32 mouse cellular contexts compared by ENCODE assay signal in the genomic region with DNA sequence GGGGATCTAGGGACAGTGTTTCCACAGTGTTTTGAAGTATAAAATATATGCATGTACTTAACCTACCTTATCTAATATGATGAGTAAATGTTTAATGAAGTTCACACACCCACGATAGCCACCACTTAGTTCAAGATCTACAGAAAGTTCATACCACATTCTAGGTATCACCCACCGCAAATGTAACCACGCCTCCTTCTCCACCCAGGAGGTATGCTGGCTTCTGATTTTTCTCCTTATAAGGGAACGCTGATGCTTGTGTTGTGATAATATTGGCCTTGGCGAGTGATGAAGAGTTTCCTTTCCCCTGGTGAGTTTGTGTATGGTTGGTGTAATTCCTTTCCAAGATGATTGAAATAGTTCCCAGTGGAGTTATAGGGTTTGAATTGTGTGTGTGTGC. TPM values are rescaled to one million over a fixed set of nuclear protein-coding genes. Genes with fewer than 3 reads are reported as not detected.
A peak's percentile ranks its signal among the peaks of the same experiment; 100 is the strongest.
DNase-seq lines count a peak whose midpoint lies in the region; ATAC-seq and TF ChIP-seq lines count a peak whose summit lies in the region.
"Had no signal": no experiment of that assay in that cellular context is flagged by ENCODE, and none has a peak within 500 bp of the region (broad histone marks: within the 10 kb centered on the region; RNA-seq: fewer than 3 reads in every experiment).

No protein-coding gene starts in this region.

- TF ChIP-seq RAD21 in MEL (IDR thresholded peaks at IDR 0.05; ENCODE audit: low read depth, low read length), result no peak

- H3K9me3 ChIP-seq in MEL (replicated peaks; ENCODE audit: insufficient read depth, low read length), result no peaks in the 10 kb centered on the region
- H3K9me3 ChIP-seq in stomach, postnatal 0 days (ENCODE audit: control insufficient read depth, low read length), result no peaks in the 10 kb centered on the region
- H3K9me3 ChIP-seq in intestine, embryonic 16.5 days (ENCODE audit: control insufficient read depth, low read length), result no peaks in the 10 kb centered on the region
- H3K9me3 ChIP-seq: embryonic facial prominence, embryonic 10.5 days; embryonic facial prominence, embryonic 13.5 days; forebrain, embryonic 10.5 days; forebrain, embryonic 13.5 days; heart, embryonic 13.5 days; hindbrain, embryonic 12.5 days; hindbrain, embryonic 15.5 days had no signal

- H3K4me1 ChIP-seq in MEL (ENCODE audit: control insufficient read depth in 1 of 2, insufficient read depth in 2 of 2, low read length in 2 of 2), result no peaks in the 10 kb centered on the region
- H3K4me1 ChIP-seq in embryonic fibroblast, embryonic 13.5 days (ENCODE audit: control insufficient read depth, insufficient read depth, low read length), result peaks cover 7% of the 10 kb centered on the region; the same call in 1 of the 2 replicates
- H3K4me1 ChIP-seq in stomach, postnatal 0 days (replicated peaks; ENCODE audit: control insufficient read depth, insufficient read depth), result no peaks in the 10 kb centered on the region
- no peaks in the 10 kb centered on the region for H3K4me1 ChIP-seq in intestine, embryonic 16.5 days (ENCODE audit: control insufficient read depth, insufficient read depth, low read length)
- H3K4me1 ChIP-seq: heart, embryonic 13.5 days had no signal

- no peaks in the 10 kb centered on the region for H3K36me3 ChIP-seq in MEL (ENCODE audit: control insufficient read depth in 1 of 2, insufficient read depth in 2 of 2, low read length in 2 of 2)
- no peaks in the 10 kb centered on the region for H3K36me3 ChIP-seq in stomach, postnatal 0 days (ENCODE audit: control insufficient read depth, insufficient read depth, low read length)
- no peaks in the 10 kb centered on the region for H3K36me3 ChIP-seq in intestine, embryonic 16.5 days (ENCODE audit: control insufficient read depth, insufficient read depth, low read length)
- H3K36me3 ChIP-seq: embryonic facial prominence, embryonic 10.5 days; embryonic facial prominence, embryonic 13.5 days; forebrain, embryonic 10.5 days; heart, embryonic 13.5 days; hindbrain, embryonic 12.5 days; hindbrain, embryonic 15.5 days had no signal

- no peak for TF ChIP-seq EP300 in MEL (IDR thresholded peaks at IDR 0.05; ENCODE audit: low read depth in 1 of 2, low read length in 2 of 2)
- no peak for TF ChIP-seq EP300 in stomach, postnatal 0 days (optimal IDR thresholded peaks at IDR 0.05)

- H3K27ac ChIP-seq in MEL (ENCODE audit: control insufficient read depth, low read depth, low read length), result no peak overlapping the region
- H3K27ac ChIP-seq in embryonic fibroblast, embryonic 13.5 days (ENCODE audit: insufficient read depth, low read length), result peak overlapping the region; percentile 82; the same call in 1 of the 2 replicates
- H3K27ac ChIP-seq in stomach, postnatal 0 days (replicated peaks), result no peak overlapping the region
- H3K27ac ChIP-seq in intestine, embryonic 16.5 days (ENCODE audit: low read length), result no peak overlapping the region
- H3K27ac ChIP-seq: embryonic facial prominence, embryonic 10.5 days; forebrain, embryonic 10.5 days; forebrain, embryonic 13.5 days; heart, embryonic 13.5 days; hindbrain, embryonic 12.5 days; hindbrain, embryonic 15.5 days had no signal

- no peak for TF ChIP-seq POLR2A in MEL (IDR thresholded peaks at IDR 0.05; ENCODE audit: control insufficient read depth in 1 of 2, insufficient read depth in 1 of 2, low read depth in 1 of 2, low read length in 2 of 2, poor library complexity in 1 of 2)
- no peak for TF ChIP-seq POLR2A in embryonic fibroblast, embryonic 13.5 days (IDR thresholded peaks at IDR 0.05; ENCODE audit: low read depth, low read length)

- H3K4me2 ChIP-seq in stomach, postnatal 0 days (replicated peaks; ENCODE audit: low read depth), result no peak overlapping the region
- no peak overlapping the region for H3K4me2 ChIP-seq in intestine, embryonic 16.5 days (ENCODE audit: low read depth, low read length)
- H3K4me2 ChIP-seq: embryonic facial prominence, embryonic 13.5 days; forebrain, embryonic 13.5 days; heart, embryonic 13.5 days; hindbrain, embryonic 12.5 days; hindbrain, embryonic 15.5 days had no signal

- no peak overlapping the region for H3K4me3 ChIP-seq in MEL (ENCODE audit: control insufficient read depth in 1 of 2, insufficient read depth in 1 of 2, low read depth in 2 of 2, low read length in 2 of 2)
- no peak overlapping the region for H3K4me3 ChIP-seq in embryonic fibroblast, embryonic 13.5 days (ENCODE audit: insufficient read depth, low read length)
- H3K4me3 ChIP-seq in stomach, postnatal 0 days (ENCODE audit: low read depth, low read length), result no peak overlapping the region
- H3K4me3 ChIP-seq in intestine, embryonic 16.5 days (ENCODE audit: low read length), result no peak overlapping the region
- H3K4me3 ChIP-seq: embryonic facial prominence, embryonic 10.5 days; embryonic facial prominence, embryonic 13.5 days; forebrain, embryonic 10.5 days; forebrain, embryonic 13.5 days; heart, embryonic 13.5 days; hindbrain, embryonic 12.5 days; hindbrain, embryonic 15.5 days had no signal

- no peaks in the 10 kb centered on the region for H3K79me2 ChIP-seq in MEL (ENCODE audit: control insufficient read depth, insufficient read depth, low read length, poor library complexity)

- WGBS in stomach, postnatal 0 days, result 49% methylated on average over 5 of the region's 5 CpGs
- 68% methylated on average over 5 of the region's 5 CpGs for WGBS in intestine, embryonic 16.5 days

- no peak for TF ChIP-seq CTCF in MEL (IDR thresholded peaks at IDR 0.05 in 2 of 3, conservative IDR thresholded peaks at IDR 0.05 in 1 of 3; ENCODE audit: control insufficient read depth in 1 of 3, insufficient read depth in 1 of 3, low read depth in 2 of 3, low read length in 3 of 3, poor library complexity in 1 of 3, severe bottlenecking in 1 of 3)
- no peak for TF ChIP-seq CTCF in embryonic fibroblast, embryonic 13.5 days (IDR thresholded peaks at IDR 0.05; ENCODE audit: borderline replicate concordance, insufficient read depth, low read length)
- TF ChIP-seq CTCF in stomach, postnatal 0 days (IDR thresholded peaks at IDR 0.05; ENCODE audit: low read depth), result no peak

- ATAC-seq in stomach, postnatal 0 days (ENCODE audit: low FRiP score, low TSS enrichment), result 0 out of 2 replicates have a peak, but pooled peaks have one; percentile 40
- no peak for ATAC-seq in monocyte, adult 5-6 weeks (replicated peaks; ENCODE audit: insufficient number of reproducible peaks, low FRiP score, low TSS enrichment, poor library complexity, severe bottlenecking)
- no peak for ATAC-seq in intestine, embryonic 16.5 days
- ATAC-seq: forebrain, embryonic 13.5 days; forebrain, embryonic 16.5 days; intestine, postnatal 0 days had no signal

- no peak overlapping the region for H3K9ac ChIP-seq in MEL (ENCODE audit: control insufficient read depth, low read depth, low read length, poor library complexity, severe bottlenecking)
- no peak overlapping the region for H3K9ac ChIP-seq in stomach, postnatal 0 days (ENCODE audit: low read length)
- no peak overlapping the region for H3K9ac ChIP-seq in intestine, embryonic 16.5 days (ENCODE audit: low read depth, low read length)
- H3K9ac ChIP-seq: embryonic facial prominence, embryonic 13.5 days; forebrain, embryonic 13.5 days; heart, embryonic 13.5 days; hindbrain, embryonic 12.5 days; hindbrain, embryonic 15.5 days had no signal

- peaks cover 1 to 3% of the 10 kb centered on the region in 2 experiments; a peak in 2 of 4 replicates for H3K27me3 ChIP-seq in MEL (ENCODE audit: control insufficient read depth in 1 of 2, insufficient read depth in 2 of 2, low read length in 2 of 2)
- no peaks in the 10 kb centered on the region for H3K27me3 ChIP-seq in stomach, postnatal 0 days (ENCODE audit: control insufficient read depth, insufficient read depth, low read length)
- H3K27me3 ChIP-seq in intestine, embryonic 16.5 days (replicated peaks; ENCODE audit: control insufficient read depth, insufficient read depth, low read length), result no peaks in the 10 kb centered on the region
- H3K27me3 ChIP-seq: embryonic facial prominence, embryonic 13.5 days; forebrain, embryonic 13.5 days; heart, embryonic 13.5 days; hindbrain, embryonic 12.5 days; hindbrain, embryonic 15.5 days had no signal

- peak; percentile 26 for DNase-seq in CD4-positive, CD25-positive, alpha-beta regulatory T cell, adult 2 months (ENCODE audit: low read depth, low spot score)
- DNase-seq in MEL (ENCODE audit: low read depth, low spot score), result peak; percentile 10
- peak; percentile 42 for DNase-seq in stomach, postnatal 0 days (ENCODE audit: low spot score)
- DNase-seq in ovary, postnatal 10 days (ENCODE audit: low spot score), result no peak
- DNase-seq: adrenal gland, adult 8-10 months; adrenal gland, postnatal 25 days; B cell, adult 2 months; cerebellum, adult 11-12 months; cerebellum, adult 8-10 months; cerebellum, postnatal 36 days; embryo, embryonic 11 days; gastrocnemius, postnatal 10 days; gastrocnemius, postnatal 36 days; heart, postnatal 14 days; heart, postnatal 4 days had no signal

TF ChIP-seq in MEL, 35 proteins besides CTCF, POLR2A, EP300 and RAD21:
- TF ChIP-seq TCF12 (IDR thresholded peaks at IDR 0.05; ENCODE audit: low read depth, low read length), result no peak
- no peak for TF ChIP-seq JUND (IDR thresholded peaks at IDR 0.05; ENCODE audit: low read depth, low read length)
- TF ChIP-seq E2F4 (IDR thresholded peaks at IDR 0.05; ENCODE audit: borderline replicate concordance, low read depth, low read length), result no peak
- no peak for TF ChIP-seq TAL1 (IDR thresholded peaks at IDR 0.05; ENCODE audit: low read length)
- no peak for TF ChIP-seq GABPA (IDR thresholded peaks at IDR 0.05; ENCODE audit: low read depth, low read length)

RNA-seq across cellular contexts. Expression of gene Ccdc83, which starts 47.5 kb away (rescaled TPM):
- not detected in 2 replicates for total RNA-seq in MEL (2012; rRNA removed)
- not detected for polyA plus RNA-seq in MEL (2012; ENCODE audit: insufficient read depth in 1 of 2, insufficient read length in 2 of 2, low read depth in 1 of 2, low replicate concordance in 2 of 2, missing spikeins in 1 of 2)
- polyA plus RNA-seq in embryonic fibroblast, embryonic 13.5 days (2011; ENCODE audit: insufficient read length, low read depth, missing spikeins), result not detected in 2 replicates
- 0.11 TPM in 1 of 2 replicates, not detected in the other for polyA plus RNA-seq in stomach, postnatal 0 days (2015; fragmentation: Nextera tagmentation; extraction: Ambion mirVana)
- not detected in 3 replicates for total RNA-seq in monocyte, adult 5-6 weeks (2017)
- polyA plus RNA-seq in intestine, embryonic 16.5 days (2015; fragmentation: Nextera tagmentation; extraction: Ambion mirVana), result not detected in 2 replicates
- total RNA-seq: adrenal gland, adult 8-10 months; adrenal gland, postnatal 25 days; gastrocnemius, adult 18-20 months; gastrocnemius, postnatal 36 days; granulocyte monocyte progenitor cell, adult 5-6 weeks; heart, postnatal 4 days had no signal
- polyA plus RNA-seq: brain, embryonic 14.5 days; cortical plate, adult 2 months; embryonic facial prominence, embryonic 10.5 days; embryonic facial prominence, embryonic 13.5 days; forebrain, embryonic 10.5 days; forebrain, embryonic 13.5 days; forebrain, embryonic 16.5 days; heart, embryonic 13.5 days; heart, embryonic 16.5 days; hindbrain, embryonic 12.5 days; hindbrain, embryonic 15.5 days; intestine, postnatal 0 days had no signal
